Mouse (Mus musculus) small intestine, adult 2 months (tissue): ENCODE results near the gene Mst1.

ENCODE experiments used
- CTCF ChIP-seq: fragments of 200-500 bp; IDR thresholded peaks from 2 replicates; pipeline ENCODE4 v1.5.1; 2012; ENCODE audit warnings: low read depth, mild to moderate bottlenecking, control low read depth, inconsistent platforms, low read length, moderate library complexity, mixed read lengths; ENCODE audit not compliant: insufficient replicate concordance, insufficient read length; ENCODE audit errors: extremely low read depth
- POLR2A ChIP-seq: fragments of 200-500 bp; IDR thresholded peaks from 2 replicates; pipeline ENCODE4 v1.6.1; 2012; ENCODE audit warnings: low read depth, mild to moderate bottlenecking, control low read depth, inconsistent platforms, low read length, moderate library complexity

- peak; percentile 95 for TF ChIP-seq CTCF
- TF ChIP-seq POLR2A, result peak; percentile 35; the same call in 1 of the 2 replicates
Measured at GRCm38 (mm10) chr9:108052885-108053664, 27.2 kb upstream of the Mst1 start, which contains the start of gene Amigo3.
